Mouse (Mus musculus): ENCODE data around the gene Ift57. TPM values are rescaled to one million over a fixed set of nuclear protein-coding genes. Genes with fewer than 3 reads are reported as not detected.

Ift57 gene
- total and polyA plus RNA-seq, 3 experiments = 2.9 to 13.7 (median 13.4) TPM

GRCm38 (mm10) chr16:49769831-49770261 lies 70.8 kb downstream of the Ift57 start:
- no peaks in the 10 kb centered on the region for H3K4me1 ChIP-seq (ENCODE audit: control insufficient read depth, insufficient read depth, low read length)
- intact Hi-C loops (cut with DNase I) = loop anchor here (2.0 to 5.0 kb wide), 4 partner anchors 29 to 277 kb away; no protein-coding TSS in a partner anchor
- no peak overlapping the region for H3K4me3 ChIP-seq
- 0 out of 2 replicates have a peak, but pooled peaks cover 1% of the 10 kb centered on the region for H3K79me2 ChIP-seq (replicated peaks; ENCODE audit: control insufficient read depth, insufficient read depth, low read length)
- no peak for TF ChIP-seq POLR2A (IDR thresholded peaks at IDR 0.05; ENCODE audit: insufficient read depth, low read depth, low read length)
- TF ChIP-seq EP300 (IDR thresholded peaks at IDR 0.05; ENCODE audit: insufficient read depth, low read depth, low read length) = no peak
- H3K27me3 ChIP-seq (ENCODE audit: control insufficient read depth, insufficient read depth, low read length) = no peaks in the 10 kb centered on the region
- H3K9ac ChIP-seq (ENCODE audit: low read depth, low read length) = no peak overlapping the region
- 41% methylated on average over 2 of the region's 2 CpGs for WGBS
- peak in 1 of 2 experiments; percentile 19 for DNase-seq
- H3K36me3 ChIP-seq (ENCODE audit: control insufficient read depth, insufficient read depth, low read length) = no peaks in the 10 kb centered on the region
- no peak overlapping the region for H3K27ac ChIP-seq

- 79% methylated on average over 12 of the region's 12 CpGs for WGBS
- H3K4me3 ChIP-seq = no peak overlapping the region
- TF ChIP-seq POLR2A (IDR thresholded peaks at IDR 0.05; ENCODE audit: insufficient read depth, low read depth, low read length) (no peak), CTCF (IDR thresholded peaks at IDR 0.05) (no peak), EP300 (IDR thresholded peaks at IDR 0.05; ENCODE audit: insufficient read depth, low read depth, low read length) (no peak)
- no peaks in the 10 kb centered on the region for H3K27me3 ChIP-seq (ENCODE audit: control insufficient read depth, insufficient read depth, low read length)
- intact Hi-C loops (cut with DNase I) = no loop called here
- H3K9ac ChIP-seq (ENCODE audit: low read depth, low read length) = no peak overlapping the region
- no peaks in the 10 kb centered on the region for H3K36me3 ChIP-seq (ENCODE audit: control insufficient read depth, insufficient read depth, low read length)
- DNase-seq = no peak
- H3K4me1 ChIP-seq (ENCODE audit: control insufficient read depth, insufficient read depth, low read length) = no peaks in the 10 kb centered on the region
- H3K27ac ChIP-seq = no peak overlapping the region
- 0 out of 2 replicates have a peak, but pooled peaks cover 1% of the 10 kb centered on the region for H3K79me2 ChIP-seq (replicated peaks; ENCODE audit: control insufficient read depth, insufficient read depth, low read length)
These were observed 71.5 kb downstream of the Ift57 start for GRCm38 (mm10) chr16:49770320-49771189.

GRCm38 (mm10) chr16:49771609-49772396 lies 72.8 kb downstream of the Ift57 start:
- 77% methylated on average over 7 of the region's 7 CpGs for WGBS
- H3K79me2 ChIP-seq (replicated peaks; ENCODE audit: control insufficient read depth, insufficient read depth, low read length) = no peaks in the 10 kb centered on the region
- H3K4me1 ChIP-seq (ENCODE audit: control insufficient read depth, insufficient read depth, low read length) = no peaks in the 10 kb centered on the region

GRCm38 (mm10) chr16:49772576-49772975 lies 73.5 kb downstream of the Ift57 start:
- 44% methylated on average over 1 of the region's 1 CpGs for WGBS

More at GRCm38 (mm10) chr16:49771609-49772396, 72.8 kb downstream of the Ift57 start:
- Histone ChIP-seq H3K4me3 (no peak overlapping the region), H3K9ac (ENCODE audit: low read depth, low read length) (no peak overlapping the region), H3K27ac (no peak overlapping the region), H3K36me3 (ENCODE audit: control insufficient read depth, insufficient read depth, low read length) (no peaks in the 10 kb centered on the region), H3K27me3 (ENCODE audit: control insufficient read depth, insufficient read depth, low read length) (no peaks in the 10 kb centered on the region)
- TF ChIP-seq EP300 (IDR thresholded peaks at IDR 0.05; ENCODE audit: insufficient read depth, low read depth, low read length) (no peak), POLR2A (IDR thresholded peaks at IDR 0.05; ENCODE audit: insufficient read depth, low read depth, low read length) (no peak), CTCF (IDR thresholded peaks at IDR 0.05) (no peak)
- DNase-seq = no peak
- intact Hi-C loops (cut with DNase I) = no loop called here

GRCm38 (mm10) chr16:49773068-49773467 lies 74.0 kb downstream of the Ift57 start:
- Histone ChIP-seq H3K4me3 (no peak overlapping the region), H3K9ac (ENCODE audit: low read depth, low read length) (no peak overlapping the region), H3K27me3 (ENCODE audit: control insufficient read depth, insufficient read depth, low read length) (no peaks in the 10 kb centered on the region), H3K4me1 (ENCODE audit: control insufficient read depth, insufficient read depth, low read length) (no peaks in the 10 kb centered on the region), H3K27ac (no peak overlapping the region), H3K79me2 (replicated peaks; ENCODE audit: control insufficient read depth, insufficient read depth, low read length) (no peaks in the 10 kb centered on the region), H3K36me3 (ENCODE audit: control insufficient read depth, insufficient read depth, low read length) (no peaks in the 10 kb centered on the region)
- 87% methylated on average over 1 of the region's 1 CpGs for WGBS
- DNase-seq = no peak
- TF ChIP-seq CTCF (IDR thresholded peaks at IDR 0.05) (no peak), POLR2A (IDR thresholded peaks at IDR 0.05; ENCODE audit: insufficient read depth, low read depth, low read length) (no peak), EP300 (IDR thresholded peaks at IDR 0.05; ENCODE audit: insufficient read depth, low read depth, low read length) (no peak)
- intact Hi-C loops (cut with DNase I) = no loop called here

More at GRCm38 (mm10) chr16:49772576-49772975, 73.5 kb downstream of the Ift57 start:
- Histone ChIP-seq H3K79me2 (replicated peaks; ENCODE audit: control insufficient read depth, insufficient read depth, low read length) (no peaks in the 10 kb centered on the region), H3K4me1 (ENCODE audit: control insufficient read depth, insufficient read depth, low read length) (no peaks in the 10 kb centered on the region), H3K36me3 (ENCODE audit: control insufficient read depth, insufficient read depth, low read length) (no peaks in the 10 kb centered on the region), H3K27me3 (ENCODE audit: control insufficient read depth, insufficient read depth, low read length) (no peaks in the 10 kb centered on the region), H3K27ac (no peak overlapping the region), H3K9ac (ENCODE audit: low read depth, low read length) (no peak overlapping the region), H3K4me3 (no peak overlapping the region)
- intact Hi-C loops (cut with DNase I) = no loop called here
- TF ChIP-seq EP300 (IDR thresholded peaks at IDR 0.05; ENCODE audit: insufficient read depth, low read depth, low read length) (no peak), POLR2A (IDR thresholded peaks at IDR 0.05; ENCODE audit: insufficient read depth, low read depth, low read length) (no peak)
- no peak for DNase-seq

Data from heart, adult 2 months (tissue).